Mouse (Mus musculus): Measurements from ENCODE around the gene Gm14151. TPM values are rescaled to one million over a fixed set of nuclear protein-coding genes. Genes with fewer than 3 reads are reported as not detected.
"Not testable (repeated sequence)": the region's sequence is repeated elsewhere in the genome, so short reads cannot be mapped to it uniquely, and the experiment has no call there.

Gene Gm14151
- not detected in 2 replicates for polyA plus RNA-seq (2014; fragmentation: Nextera tagmentation; extraction: Ambion mirVana)

DNA sequence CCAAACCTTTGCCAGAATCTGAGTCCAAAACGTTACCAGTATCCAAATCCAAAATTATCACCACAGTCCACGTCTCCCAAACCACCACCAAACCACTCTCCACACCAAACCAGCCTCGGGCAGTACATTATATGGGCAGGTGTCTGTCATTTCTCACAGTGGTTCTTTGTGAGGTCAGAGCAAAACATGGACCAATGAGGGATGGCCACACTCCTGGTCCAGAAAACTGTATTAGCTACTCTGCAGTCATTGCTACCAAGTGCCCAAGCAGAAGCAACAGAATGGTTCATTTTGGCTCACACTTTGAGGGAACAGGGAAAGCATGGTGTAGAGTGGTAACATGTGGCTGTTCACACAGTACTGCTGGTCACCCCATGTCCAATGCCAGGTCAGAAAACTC is at the start of gene Gm14151:
TSS of gene Gm14151 (minus strand) at position 101 of the 400 bp plus-strand sequence.
- H3K9ac ChIP-seq (ENCODE audit: low read length); ATAC-seq; DNase-seq (ENCODE audit: low spot score); H3K9me3 ChIP-seq (replicated peaks; ENCODE audit: control insufficient read depth, low read length); H3K4me2 ChIP-seq (ENCODE audit: low read length); H3K27ac ChIP-seq (ENCODE audit: low read depth, low read length); H3K36me3 ChIP-seq (ENCODE audit: control insufficient read depth, insufficient read depth, low read length); H3K4me1 ChIP-seq (ENCODE audit: control insufficient read depth, insufficient read depth, low read length); H3K27me3 ChIP-seq (replicated peaks; ENCODE audit: control insufficient read depth, insufficient read depth, low read length); H3K4me3 ChIP-seq (ENCODE audit: low read depth, low read length): not testable (repeated sequence)
- no CpG with 5 or more reads among the region's 3 CpGs for WGBS

DNA sequence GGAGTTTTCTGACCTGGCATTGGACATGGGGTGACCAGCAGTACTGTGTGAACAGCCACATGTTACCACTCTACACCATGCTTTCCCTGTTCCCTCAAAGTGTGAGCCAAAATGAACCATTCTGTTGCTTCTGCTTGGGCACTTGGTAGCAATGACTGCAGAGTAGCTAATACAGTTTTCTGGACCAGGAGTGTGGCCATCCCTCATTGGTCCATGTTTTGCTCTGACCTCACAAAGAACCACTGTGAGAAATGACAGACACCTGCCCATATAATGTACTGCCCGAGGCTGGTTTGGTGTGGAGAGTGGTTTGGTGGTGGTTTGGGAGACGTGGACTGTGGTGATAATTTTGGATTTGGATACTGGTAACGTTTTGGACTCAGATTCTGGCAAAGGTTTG is 5.8 kb upstream of the Gm14151 start, which contains the start of gene Gm14147:
TSS of gene Gm14147 (plus strand) at position 301 of the 400 bp plus-strand sequence.
- not testable (repeated sequence) for H3K36me3 ChIP-seq (ENCODE audit: control insufficient read depth, insufficient read depth, low read length); H3K4me3 ChIP-seq (ENCODE audit: low read depth, low read length); H3K27me3 ChIP-seq (replicated peaks; ENCODE audit: control insufficient read depth, insufficient read depth, low read length); ATAC-seq; H3K9ac ChIP-seq (ENCODE audit: low read length); H3K4me1 ChIP-seq (ENCODE audit: control insufficient read depth, insufficient read depth, low read length); DNase-seq (ENCODE audit: low spot score); H3K4me2 ChIP-seq (ENCODE audit: low read length); H3K9me3 ChIP-seq (replicated peaks; ENCODE audit: control insufficient read depth, low read length); H3K27ac ChIP-seq (ENCODE audit: low read depth, low read length)
- WGBS, result no CpG with 5 or more reads among the region's 3 CpGs

DNA sequence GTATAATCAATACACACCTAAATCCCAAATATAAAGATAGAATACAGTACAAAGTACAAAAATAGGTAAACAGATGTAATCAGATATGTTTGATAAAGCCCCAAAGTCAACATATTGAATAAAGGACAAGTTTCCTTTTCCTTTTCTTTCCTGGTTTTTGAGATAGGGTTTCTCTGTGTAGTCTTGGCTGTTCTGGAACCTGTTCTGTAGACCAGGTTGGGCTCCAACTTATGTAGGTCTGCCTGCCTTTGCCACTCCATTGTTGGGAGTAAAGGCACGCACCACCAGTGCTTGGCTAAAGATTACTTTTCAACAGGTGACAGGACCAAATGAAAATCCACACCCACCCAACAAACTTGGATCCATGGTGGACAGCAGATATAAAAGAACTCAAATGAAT is 35.5 kb downstream of the Gm14151 start:
- ATAC-seq (no peak), DNase-seq (ENCODE audit: low spot score) (no peak)
- Histone ChIP-seq H3K27me3 (replicated peaks; ENCODE audit: control insufficient read depth, insufficient read depth, low read length) (no peaks in the 10 kb centered on the region), H3K9ac (ENCODE audit: low read length) (no peak overlapping the region), H3K4me2 (ENCODE audit: low read length) (no peak overlapping the region), H3K27ac (ENCODE audit: low read depth, low read length) (no peak overlapping the region), H3K36me3 (ENCODE audit: control insufficient read depth, insufficient read depth, low read length) (no peaks in the 10 kb centered on the region), H3K4me3 (ENCODE audit: low read depth, low read length) (no peak overlapping the region), H3K9me3 (replicated peaks; ENCODE audit: control insufficient read depth, low read length) (peaks cover 2% of the 10 kb centered on the region; the same call in 1 of the 2 replicates), H3K4me1 (ENCODE audit: control insufficient read depth, insufficient read depth, low read length) (no peaks in the 10 kb centered on the region)
- 90% methylated on average over 1 of the region's 1 CpGs for WGBS

DNA sequence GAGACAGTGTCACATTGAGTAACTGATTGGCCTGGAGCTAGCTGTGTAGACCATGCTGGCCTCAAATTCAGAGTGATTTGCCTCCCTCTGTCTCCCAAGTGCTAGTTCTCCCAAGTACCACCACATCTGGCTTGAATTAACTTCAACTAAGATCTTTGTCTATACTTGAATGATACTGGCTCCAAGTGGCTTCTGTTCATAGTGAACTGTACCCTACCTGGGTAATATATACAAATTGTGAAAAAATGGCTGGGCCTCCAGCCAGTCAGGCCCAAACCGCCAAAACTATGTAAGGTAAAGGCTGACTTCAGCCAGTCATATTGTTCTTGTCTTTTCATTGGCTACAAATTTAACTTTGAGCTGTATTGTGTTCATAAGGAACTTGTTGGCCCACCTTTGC is 51.7 kb downstream of the Gm14151 start:
- DNase-seq (ENCODE audit: low spot score), result no peak
- H3K9me3 ChIP-seq (replicated peaks; ENCODE audit: control insufficient read depth, low read length), result no peaks in the 10 kb centered on the region
- H3K27ac ChIP-seq (ENCODE audit: low read depth, low read length), result no peak overlapping the region
- H3K9ac ChIP-seq (ENCODE audit: low read length), result no peak overlapping the region
- ATAC-seq, result no peak
- H3K27me3 ChIP-seq (replicated peaks; ENCODE audit: control insufficient read depth, insufficient read depth, low read length), result no peaks in the 10 kb centered on the region
- peaks cover 7% of the 10 kb centered on the region for H3K4me1 ChIP-seq (ENCODE audit: control insufficient read depth, insufficient read depth, low read length)
- H3K4me3 ChIP-seq (ENCODE audit: low read depth, low read length), result no peak overlapping the region
- no peaks in the 10 kb centered on the region for H3K36me3 ChIP-seq (ENCODE audit: control insufficient read depth, insufficient read depth, low read length)
- no peak overlapping the region for H3K4me2 ChIP-seq (ENCODE audit: low read length)
- 90% methylated on average over 1 of the region's 1 CpGs for WGBS

DNA sequence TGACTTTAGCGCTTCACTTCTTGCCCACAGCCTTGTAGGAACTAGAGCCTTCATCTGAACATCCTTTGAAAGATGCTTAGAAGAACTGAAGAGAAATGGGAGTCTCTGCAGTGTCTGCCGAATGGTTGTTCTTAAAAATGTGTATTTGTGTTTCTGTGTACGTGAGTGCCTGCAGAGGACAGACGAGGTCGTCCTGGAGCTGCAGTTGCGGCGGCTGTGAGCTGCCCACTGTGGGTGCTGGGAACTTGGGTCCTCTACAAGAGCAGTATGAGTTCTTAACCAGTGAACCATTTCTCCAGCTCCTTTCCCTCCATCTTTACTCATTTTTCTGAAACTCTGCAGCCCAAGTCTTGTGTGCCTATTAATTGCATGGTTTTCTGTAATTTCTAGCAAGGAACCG is 52.4 kb downstream of the Gm14151 start:
- peak overlapping the region; percentile 87 for H3K4me3 ChIP-seq (ENCODE audit: low read depth, low read length)
- peaks cover 7% of the 10 kb centered on the region for H3K4me1 ChIP-seq (ENCODE audit: control insufficient read depth, insufficient read depth, low read length)
- H3K9me3 ChIP-seq (replicated peaks; ENCODE audit: control insufficient read depth, low read length), result no peaks in the 10 kb centered on the region
- 44% methylated on average over 8 of the region's 8 CpGs for WGBS
- ATAC-seq (peak; percentile 11), DNase-seq (ENCODE audit: low spot score) (peak; percentile 1)
- H3K9ac ChIP-seq (ENCODE audit: low read length), result peak overlapping the region; percentile 97
- no peaks in the 10 kb centered on the region for H3K27me3 ChIP-seq (replicated peaks; ENCODE audit: control insufficient read depth, insufficient read depth, low read length)
- no peaks in the 10 kb centered on the region for H3K36me3 ChIP-seq (ENCODE audit: control insufficient read depth, insufficient read depth, low read length)
- peak overlapping the region; percentile 66 for H3K4me2 ChIP-seq (ENCODE audit: low read length)
- H3K27ac ChIP-seq (ENCODE audit: low read depth, low read length), result no peak overlapping the region

DNA sequence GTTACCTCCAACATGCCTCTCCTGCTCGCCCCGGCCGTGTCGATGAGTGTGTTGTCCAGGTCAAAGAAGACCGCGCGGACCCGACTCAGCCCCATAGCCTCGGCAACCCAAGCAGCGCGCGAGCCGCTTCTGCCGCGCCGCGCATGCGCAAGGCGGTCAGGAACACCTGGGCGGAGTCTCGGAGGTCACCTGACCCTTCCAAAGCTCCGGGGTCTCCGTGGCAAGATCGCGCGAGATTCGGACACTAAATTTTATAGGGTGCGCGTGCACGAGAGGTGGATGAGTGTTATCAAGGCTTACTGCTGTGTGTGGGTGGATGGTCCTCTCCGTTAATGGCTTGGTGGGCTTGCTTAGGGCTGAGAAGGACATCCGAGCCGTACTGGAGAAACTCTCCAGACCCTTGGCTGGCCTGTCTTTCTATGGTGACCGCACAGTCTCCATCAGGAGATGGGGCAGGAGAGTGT is 52.9 kb downstream of the Gm14151 start, which contains the start of the genes Ninl and Nanp:
TSS of gene Ninl (minus strand) at position 151 of the 464 bp plus-strand sequence.
TSS of gene Nanp (minus strand) at position 167 of the 464 bp plus-strand sequence.
- Histone ChIP-seq H3K4me1 (ENCODE audit: control insufficient read depth, insufficient read depth, low read length) (peaks cover 7% of the 10 kb centered on the region), H3K9me3 (replicated peaks; ENCODE audit: control insufficient read depth, low read length) (no peaks in the 10 kb centered on the region), H3K27ac (ENCODE audit: low read depth, low read length) (peak within 1 kb of the TSS; percentile 44; the same call in 1 of the 2 replicates), H3K4me3 (ENCODE audit: low read depth, low read length) (peak within 1 kb of the TSS; percentile 87), H3K27me3 (replicated peaks; ENCODE audit: control insufficient read depth, insufficient read depth, low read length) (no peaks in the 10 kb centered on the region), H3K36me3 (ENCODE audit: control insufficient read depth, insufficient read depth, low read length) (no peaks in the 10 kb centered on the region), H3K4me2 (ENCODE audit: low read length) (peak within 1 kb of the TSS; percentile 66), H3K9ac (ENCODE audit: low read length) (peak within 1 kb of the TSS; percentile 97)
- DNase-seq (ENCODE audit: low spot score) (peak; percentile 97), ATAC-seq (peak; percentile 95)
- 1% methylated on average over 34 of the region's 34 CpGs for WGBS

DNA sequence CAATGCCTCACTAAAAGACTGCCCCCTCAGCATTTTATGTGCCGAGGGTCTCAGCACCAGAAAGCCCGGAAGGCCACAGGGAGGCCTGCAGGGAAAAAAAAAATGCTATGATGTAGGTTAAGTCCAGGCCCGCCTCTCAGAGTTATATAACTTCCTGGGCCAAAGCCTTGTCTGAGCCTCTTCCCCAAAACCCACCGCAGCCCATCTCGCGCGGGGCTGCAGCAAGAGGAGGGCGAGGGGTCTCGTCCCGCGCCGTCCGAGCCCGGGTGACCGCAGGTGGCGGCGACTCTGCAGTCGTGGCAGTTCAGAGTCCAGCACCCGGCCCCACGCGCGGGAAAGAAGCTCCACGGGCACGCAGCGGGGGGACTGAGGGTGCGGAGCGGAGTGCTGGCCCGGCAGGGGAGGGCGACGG is 53.3 kb downstream of the Gm14151 start:
- WGBS, result under 1% methylated on average over 29 of the region's 30 CpGs

DNA sequence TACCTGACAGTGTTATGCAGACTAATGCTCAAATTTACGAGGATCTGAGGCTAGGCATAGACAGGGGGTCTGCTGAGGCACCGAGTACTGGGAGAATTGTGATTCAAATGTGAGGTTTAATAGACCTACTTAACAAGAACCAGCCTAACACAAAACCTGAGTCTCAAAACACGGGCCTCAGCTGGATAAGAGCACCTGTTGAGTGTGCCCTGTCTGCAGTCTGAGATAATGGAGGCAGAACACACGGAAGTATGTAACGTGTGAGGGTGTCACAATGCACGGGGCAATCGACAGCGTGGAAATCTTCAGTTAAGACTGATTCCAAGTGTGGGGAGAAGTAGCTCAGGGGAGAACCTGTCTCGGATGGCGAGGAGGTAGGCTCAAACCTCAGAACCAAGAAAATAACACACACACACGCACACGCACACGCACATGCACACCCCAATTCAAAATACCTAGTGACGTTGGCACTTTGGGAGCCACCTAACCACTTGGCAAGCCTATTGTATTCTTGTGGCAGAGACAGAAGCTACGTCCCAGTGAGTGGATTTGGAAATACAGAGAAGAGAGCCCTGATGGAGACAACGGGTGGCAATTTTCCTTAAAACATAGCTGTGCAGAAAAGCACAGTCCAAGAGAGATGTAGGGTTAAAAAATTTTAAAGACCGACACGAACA is 54.1 kb downstream of the Gm14151 start:
- Histone ChIP-seq H3K27ac (ENCODE audit: low read depth, low read length) (no peak overlapping the region), H3K36me3 (ENCODE audit: control insufficient read depth, insufficient read depth, low read length) (no peaks in the 10 kb centered on the region), H3K4me1 (ENCODE audit: control insufficient read depth, insufficient read depth, low read length) (peaks cover 7% of the 10 kb centered on the region), H3K4me3 (ENCODE audit: low read depth, low read length) (peak overlapping the region; percentile 87), H3K27me3 (replicated peaks; ENCODE audit: control insufficient read depth, insufficient read depth, low read length) (no peaks in the 10 kb centered on the region), H3K9me3 (replicated peaks; ENCODE audit: control insufficient read depth, low read length) (no peaks in the 10 kb centered on the region), H3K4me2 (ENCODE audit: low read length) (peak overlapping the region; percentile 66), H3K9ac (ENCODE audit: low read length) (peak overlapping the region; percentile 97)
- WGBS, result 50% methylated on average over 18 of the region's 18 CpGs
- DNase-seq (ENCODE audit: low spot score), result no peak
- ATAC-seq, result no peak

More for the DNA sequence above, 53.3 kb downstream of the Gm14151 start:
- Histone ChIP-seq H3K4me3 (ENCODE audit: low read depth, low read length) (peak overlapping the region; percentile 87), H3K4me1 (ENCODE audit: control insufficient read depth, insufficient read depth, low read length) (peaks cover 7% of the 10 kb centered on the region), H3K9ac (ENCODE audit: low read length) (peak overlapping the region; percentile 97), H3K27me3 (replicated peaks; ENCODE audit: control insufficient read depth, insufficient read depth, low read length) (no peaks in the 10 kb centered on the region), H3K36me3 (ENCODE audit: control insufficient read depth, insufficient read depth, low read length) (no peaks in the 10 kb centered on the region), H3K4me2 (ENCODE audit: low read length) (peak overlapping the region; percentile 66), H3K27ac (ENCODE audit: low read depth, low read length) (peak overlapping the region; percentile 44; the same call in 1 of the 2 replicates), H3K9me3 (replicated peaks; ENCODE audit: control insufficient read depth, low read length) (no peaks in the 10 kb centered on the region)
- ATAC-seq (no peak), DNase-seq (ENCODE audit: low spot score) (peak; percentile 36)

DNA sequence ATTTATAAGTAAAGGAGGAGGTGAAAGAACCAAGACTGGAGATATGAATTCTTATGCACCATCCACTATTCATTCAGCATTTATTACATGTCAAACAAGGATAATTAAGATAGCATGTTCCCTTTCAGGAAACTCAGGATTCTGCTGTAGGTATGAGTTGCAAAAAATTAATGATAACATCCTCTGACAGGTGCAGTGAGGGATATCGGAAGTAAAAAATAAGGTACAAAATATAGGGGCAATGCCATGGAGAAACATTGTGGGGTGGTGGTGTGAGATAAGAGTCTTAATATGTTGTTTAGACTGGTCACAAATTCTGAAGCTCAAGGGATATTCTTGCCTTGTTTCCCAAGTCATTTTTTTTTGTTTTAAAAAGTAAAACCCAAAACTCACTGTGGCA is 54.9 kb downstream of the Gm14151 start:
- H3K9me3 ChIP-seq (replicated peaks; ENCODE audit: control insufficient read depth, low read length), result no peaks in the 10 kb centered on the region
- no peaks in the 10 kb centered on the region for H3K27me3 ChIP-seq (replicated peaks; ENCODE audit: control insufficient read depth, insufficient read depth, low read length)
- no peak for ATAC-seq
- H3K9ac ChIP-seq (ENCODE audit: low read length), result no peak overlapping the region
- H3K27ac ChIP-seq (ENCODE audit: low read depth, low read length), result no peak overlapping the region
- DNase-seq (ENCODE audit: low spot score), result no peak
- H3K4me2 ChIP-seq (ENCODE audit: low read length), result peak overlapping the region; percentile 66
- H3K36me3 ChIP-seq (ENCODE audit: control insufficient read depth, insufficient read depth, low read length), result no peaks in the 10 kb centered on the region
- WGBS, result 96% methylated on average over 1 of the region's 1 CpGs
- H3K4me1 ChIP-seq (ENCODE audit: control insufficient read depth, insufficient read depth, low read length), result peaks cover 7% of the 10 kb centered on the region
- H3K4me3 ChIP-seq (ENCODE audit: low read depth, low read length), result no peak overlapping the region

Data from forebrain, embryonic 14.5 days (tissue).